Mouse (Mus musculus): ENCODE results near the gene Gdpd3. TPM values are rescaled to one million over a fixed set of nuclear protein-coding genes. Genes with fewer than 3 reads are reported as not detected.

Gene Gdpd3
- polyA plus RNA-seq, 1 experiment, result 3.6 TPM

GRCm38 (mm10) chr7:126798127-126799049 lies 32.3 kb downstream of the Gdpd3 start:
- Histone ChIP-seq H3K4me3 (ENCODE audit: low read depth, low read length) (peak overlapping the region; percentile 89), H3K27ac (ENCODE audit: insufficient read depth, low read length) (peak overlapping the region; percentile 23), H3K4me1 (ENCODE audit: control insufficient read depth, insufficient read depth, low read length) (no peaks in the 10 kb centered on the region), H3K27me3 (ENCODE audit: control insufficient read depth, insufficient read depth, low read length, poor library complexity, severe bottlenecking) (no peaks in the 10 kb centered on the region), H3K9me3 (replicated peaks; ENCODE audit: control insufficient read depth, insufficient read depth, low read length, poor library complexity, severe bottlenecking) (no peaks in the 10 kb centered on the region), H3K9ac (ENCODE audit: low read depth, poor library complexity, severe bottlenecking) (peak overlapping the region; percentile 85), H3K36me3 (ENCODE audit: control insufficient read depth, insufficient read depth, low read length, poor library complexity, severe bottlenecking) (peaks cover 28% of the 10 kb centered on the region)
- no peak for TF ChIP-seq POLR2A (IDR thresholded peaks at IDR 0.05; ENCODE audit: insufficient read depth, low read length)
- TF ChIP-seq EP300 (IDR thresholded peaks at IDR 0.05; ENCODE audit: insufficient read depth, low read depth, low read length), result no peak
- TF ChIP-seq CTCF (IDR thresholded peaks at IDR 0.05; ENCODE audit: low read depth, low read length), result no peak

GRCm38 (mm10) chr7:126799050-126799467 lies 32.9 kb downstream of the Gdpd3 start:
- H3K4me3 ChIP-seq (ENCODE audit: low read depth, low read length), result peak overlapping the region; percentile 89
- H3K36me3 ChIP-seq (ENCODE audit: control insufficient read depth, insufficient read depth, low read length, poor library complexity, severe bottlenecking), result peaks cover 28% of the 10 kb centered on the region
- no peak for TF ChIP-seq CTCF (IDR thresholded peaks at IDR 0.05; ENCODE audit: low read depth, low read length)
- 0 out of 2 replicates have a peak, but pooled peaks have one; percentile 51 for TF ChIP-seq EP300 (IDR thresholded peaks at IDR 0.05; ENCODE audit: insufficient read depth, low read depth, low read length)
- peak; percentile 99 for TF ChIP-seq POLR2A (IDR thresholded peaks at IDR 0.05; ENCODE audit: insufficient read depth, low read length)
- no peaks in the 10 kb centered on the region for H3K27me3 ChIP-seq (ENCODE audit: control insufficient read depth, insufficient read depth, low read length, poor library complexity, severe bottlenecking)
- H3K9me3 ChIP-seq (replicated peaks; ENCODE audit: control insufficient read depth, insufficient read depth, low read length, poor library complexity, severe bottlenecking), result no peaks in the 10 kb centered on the region
- H3K27ac ChIP-seq (ENCODE audit: insufficient read depth, low read length), result peak overlapping the region; percentile 23
- peak overlapping the region; percentile 85 for H3K9ac ChIP-seq (ENCODE audit: low read depth, poor library complexity, severe bottlenecking)
- no peaks in the 10 kb centered on the region for H3K4me1 ChIP-seq (ENCODE audit: control insufficient read depth, insufficient read depth, low read length)

GRCm38 (mm10) chr7:126799468-126800268 lies 33.5 kb downstream of the Gdpd3 start:
- Histone ChIP-seq H3K4me1 (ENCODE audit: control insufficient read depth, insufficient read depth, low read length) (no peaks in the 10 kb centered on the region), H3K27me3 (ENCODE audit: control insufficient read depth, insufficient read depth, low read length, poor library complexity, severe bottlenecking) (no peaks in the 10 kb centered on the region), H3K9ac (ENCODE audit: low read depth, poor library complexity, severe bottlenecking) (peak overlapping the region; percentile 35), H3K4me3 (ENCODE audit: low read depth, low read length) (peak overlapping the region; percentile 84), H3K27ac (ENCODE audit: insufficient read depth, low read length) (peak overlapping the region; percentile 73), H3K36me3 (ENCODE audit: control insufficient read depth, insufficient read depth, low read length, poor library complexity, severe bottlenecking) (peaks cover 27% of the 10 kb centered on the region), H3K9me3 (replicated peaks; ENCODE audit: control insufficient read depth, insufficient read depth, low read length, poor library complexity, severe bottlenecking) (no peaks in the 10 kb centered on the region)
- TF ChIP-seq CTCF (IDR thresholded peaks at IDR 0.05; ENCODE audit: low read depth, low read length), result no peak
- peak; percentile 85 for TF ChIP-seq POLR2A (IDR thresholded peaks at IDR 0.05; ENCODE audit: insufficient read depth, low read length)
- peak; percentile 73; the same call in 1 of the 2 replicates for TF ChIP-seq EP300 (IDR thresholded peaks at IDR 0.05; ENCODE audit: insufficient read depth, low read depth, low read length)

GRCm38 (mm10) chr7:126800269-126801056 lies 34.3 kb downstream of the Gdpd3 start:
- Histone ChIP-seq H3K4me1 (ENCODE audit: control insufficient read depth, insufficient read depth, low read length) (no peaks in the 10 kb centered on the region), H3K36me3 (ENCODE audit: control insufficient read depth, insufficient read depth, low read length, poor library complexity, severe bottlenecking) (peaks cover 20% of the 10 kb centered on the region), H3K9me3 (replicated peaks; ENCODE audit: control insufficient read depth, insufficient read depth, low read length, poor library complexity, severe bottlenecking) (no peaks in the 10 kb centered on the region), H3K27me3 (ENCODE audit: control insufficient read depth, insufficient read depth, low read length, poor library complexity, severe bottlenecking) (no peaks in the 10 kb centered on the region), H3K4me3 (ENCODE audit: low read depth, low read length) (peak overlapping the region; percentile 84), H3K27ac (ENCODE audit: insufficient read depth, low read length) (peak overlapping the region; percentile 73), H3K9ac (ENCODE audit: low read depth, poor library complexity, severe bottlenecking) (peak overlapping the region; percentile 35)
- TF ChIP-seq EP300 (IDR thresholded peaks at IDR 0.05; ENCODE audit: insufficient read depth, low read depth, low read length) (no peak), CTCF (IDR thresholded peaks at IDR 0.05; ENCODE audit: low read depth, low read length) (no peak), POLR2A (IDR thresholded peaks at IDR 0.05; ENCODE audit: insufficient read depth, low read length) (no peak)

GRCm38 (mm10) chr7:126801057-126801422 lies 34.9 kb downstream of the Gdpd3 start:
- Histone ChIP-seq H3K4me1 (ENCODE audit: control insufficient read depth, insufficient read depth, low read length) (no peaks in the 10 kb centered on the region), H3K9me3 (replicated peaks; ENCODE audit: control insufficient read depth, insufficient read depth, low read length, poor library complexity, severe bottlenecking) (no peaks in the 10 kb centered on the region), H3K9ac (ENCODE audit: low read depth, poor library complexity, severe bottlenecking) (no peak overlapping the region), H3K4me3 (ENCODE audit: low read depth, low read length) (0 out of 2 replicates have a peak overlapping the region, but pooled peaks have one; percentile 84), H3K36me3 (ENCODE audit: control insufficient read depth, insufficient read depth, low read length, poor library complexity, severe bottlenecking) (peaks cover 15% of the 10 kb centered on the region), H3K27me3 (ENCODE audit: control insufficient read depth, insufficient read depth, low read length, poor library complexity, severe bottlenecking) (no peaks in the 10 kb centered on the region), H3K27ac (ENCODE audit: insufficient read depth, low read length) (no peak overlapping the region)
- TF ChIP-seq POLR2A (IDR thresholded peaks at IDR 0.05; ENCODE audit: insufficient read depth, low read length), result no peak
- TF ChIP-seq CTCF (IDR thresholded peaks at IDR 0.05; ENCODE audit: low read depth, low read length), result no peak
- TF ChIP-seq EP300 (IDR thresholded peaks at IDR 0.05; ENCODE audit: insufficient read depth, low read depth, low read length), result no peak
